Mouse (Mus musculus): Measurements from ENCODE around the gene Dlgap1. TPM values are rescaled to one million over a fixed set of nuclear protein-coding genes. Genes with fewer than 3 reads are reported as not detected.

Gene Dlgap1
- polyA plus RNA-seq, 1 experiment from 2014 or later, result 3.7 TPM

GRCm38 (mm10) chr17:70838533-70838932 is 869.7 kb downstream of the Dlgap1 start:
- Histone ChIP-seq H3K9ac (ENCODE audit: low read depth, low read length) (no peak overlapping the region), H3K4me3 (ENCODE audit: low read depth, low read length) (no peak overlapping the region), H3K4me2 (ENCODE audit: low read depth, low read length) (no peak overlapping the region), H3K27me3 (replicated peaks; ENCODE audit: control insufficient read depth, insufficient read depth, low read length) (no peaks in the 10 kb centered on the region), H3K4me1 (ENCODE audit: control insufficient read depth, insufficient read depth, low read length) (peaks cover 8% of the 10 kb centered on the region), H3K9me3 (ENCODE audit: control insufficient read depth, low read length) (no peaks in the 10 kb centered on the region), H3K27ac (replicated peaks; ENCODE audit: low read depth, low read length) (no peak overlapping the region), H3K36me3 (ENCODE audit: control insufficient read depth, insufficient read depth, low read length) (peaks cover 47% of the 10 kb centered on the region)
- DNase-seq (ENCODE audit: low spot score) (no peak), ATAC-seq (ENCODE audit: low read depth) (no peak)
- 48% methylated on average over 5 of the region's 5 CpGs for WGBS

GRCm38 (mm10) chr17:70843252-70843651 is 874.4 kb downstream of the Dlgap1 start:
- 78% methylated on average over 4 of the region's 4 CpGs for WGBS
- H3K36me3 ChIP-seq (ENCODE audit: control insufficient read depth, insufficient read depth, low read length), result peaks cover 67% of the 10 kb centered on the region

GRCm38 (mm10) chr17:70844971-70845370 is 876.1 kb downstream of the Dlgap1 start:
- Histone ChIP-seq H3K27ac (replicated peaks; ENCODE audit: low read depth, low read length) (0 out of 2 replicates have a peak overlapping the region, but pooled peaks have one; percentile 3), H3K4me2 (ENCODE audit: low read depth, low read length) (no peak overlapping the region), H3K9ac (ENCODE audit: low read depth, low read length) (peak overlapping the region; percentile 4; the same call in 1 of the 2 replicates), H3K27me3 (replicated peaks; ENCODE audit: control insufficient read depth, insufficient read depth, low read length) (no peaks in the 10 kb centered on the region), H3K9me3 (ENCODE audit: control insufficient read depth, low read length) (no peaks in the 10 kb centered on the region), H3K36me3 (ENCODE audit: control insufficient read depth, insufficient read depth, low read length) (peaks cover 58% of the 10 kb centered on the region), H3K4me1 (ENCODE audit: control insufficient read depth, insufficient read depth, low read length) (peaks cover 4% of the 10 kb centered on the region; the same call in 1 of the 2 replicates), H3K4me3 (ENCODE audit: low read depth, low read length) (no peak overlapping the region)
- ATAC-seq (ENCODE audit: low read depth) (peak; percentile 23), DNase-seq (ENCODE audit: low spot score) (peak; percentile 89)
- WGBS, result 56% methylated on average over 10 of the region's 10 CpGs

More at GRCm38 (mm10) chr17:70843252-70843651, 874.4 kb downstream of the Dlgap1 start:
- Histone ChIP-seq H3K4me3 (ENCODE audit: low read depth, low read length) (no peak overlapping the region), H3K27ac (replicated peaks; ENCODE audit: low read depth, low read length) (no peak overlapping the region), H3K9me3 (ENCODE audit: control insufficient read depth, low read length) (no peaks in the 10 kb centered on the region), H3K4me2 (ENCODE audit: low read depth, low read length) (no peak overlapping the region), H3K9ac (ENCODE audit: low read depth, low read length) (no peak overlapping the region), H3K27me3 (replicated peaks; ENCODE audit: control insufficient read depth, insufficient read depth, low read length) (no peaks in the 10 kb centered on the region), H3K4me1 (ENCODE audit: control insufficient read depth, insufficient read depth, low read length) (peaks cover 4% of the 10 kb centered on the region; the same call in 1 of the 2 replicates)
- ATAC-seq (ENCODE audit: low read depth) (no peak), DNase-seq (ENCODE audit: low spot score) (no peak)

GRCm38 (mm10) chr17:70845543-70845942 is 876.7 kb downstream of the Dlgap1 start:
- Histone ChIP-seq H3K9me3 (ENCODE audit: control insufficient read depth, low read length) (no peaks in the 10 kb centered on the region), H3K4me3 (ENCODE audit: low read depth, low read length) (no peak overlapping the region), H3K4me2 (ENCODE audit: low read depth, low read length) (no peak overlapping the region), H3K27me3 (replicated peaks; ENCODE audit: control insufficient read depth, insufficient read depth, low read length) (no peaks in the 10 kb centered on the region), H3K4me1 (ENCODE audit: control insufficient read depth, insufficient read depth, low read length) (peaks cover 4% of the 10 kb centered on the region; the same call in 1 of the 2 replicates), H3K36me3 (ENCODE audit: control insufficient read depth, insufficient read depth, low read length) (peaks cover 52% of the 10 kb centered on the region), H3K9ac (ENCODE audit: low read depth, low read length) (no peak overlapping the region), H3K27ac (replicated peaks; ENCODE audit: low read depth, low read length) (0 out of 2 replicates have a peak overlapping the region, but pooled peaks have one; percentile 3)
- no peak for ATAC-seq (ENCODE audit: low read depth)
- no peak for DNase-seq (ENCODE audit: low spot score)
- 84% methylated on average over 2 of the region's 2 CpGs for WGBS

- no peak overlapping the region for H3K4me2 ChIP-seq (ENCODE audit: low read depth, low read length)
- no peak overlapping the region for H3K9ac ChIP-seq (ENCODE audit: low read depth, low read length)
These were observed 877.3 kb downstream of the Dlgap1 start for GRCm38 (mm10) chr17:70846111-70846644.

GRCm38 (mm10) chr17:70847086-70847485 is 878.2 kb downstream of the Dlgap1 start:
- no peaks in the 10 kb centered on the region for H3K27me3 ChIP-seq (replicated peaks; ENCODE audit: control insufficient read depth, insufficient read depth, low read length)
- peaks cover 4% of the 10 kb centered on the region; the same call in 1 of the 2 replicates for H3K4me1 ChIP-seq (ENCODE audit: control insufficient read depth, insufficient read depth, low read length)
- peak overlapping the region; percentile 59; the same call in 1 of the 2 replicates for H3K27ac ChIP-seq (replicated peaks; ENCODE audit: low read depth, low read length)
- H3K4me3 ChIP-seq (ENCODE audit: low read depth, low read length), result peak overlapping the region; percentile 25; the same call in 1 of the 2 replicates
- H3K4me2 ChIP-seq (ENCODE audit: low read depth, low read length), result peak overlapping the region; percentile 96
- H3K36me3 ChIP-seq (ENCODE audit: control insufficient read depth, insufficient read depth, low read length), result peaks cover 40% of the 10 kb centered on the region
- 1% methylated on average over 4 of the region's 4 CpGs for WGBS
- H3K9me3 ChIP-seq (ENCODE audit: control insufficient read depth, low read length), result no peaks in the 10 kb centered on the region
- peak; percentile 93 for DNase-seq (ENCODE audit: low spot score)
- no peak for ATAC-seq (ENCODE audit: low read depth)
- no peak overlapping the region for H3K9ac ChIP-seq (ENCODE audit: low read depth, low read length)

More at GRCm38 (mm10) chr17:70846111-70846644, 877.3 kb downstream of the Dlgap1 start:
- H3K36me3 ChIP-seq (ENCODE audit: control insufficient read depth, insufficient read depth, low read length), result peaks cover 48% of the 10 kb centered on the region
- H3K27me3 ChIP-seq (replicated peaks; ENCODE audit: control insufficient read depth, insufficient read depth, low read length), result no peaks in the 10 kb centered on the region
- DNase-seq (ENCODE audit: low spot score) (no peak), ATAC-seq (ENCODE audit: low read depth) (no peak)
- H3K27ac ChIP-seq (replicated peaks; ENCODE audit: low read depth, low read length), result no peak overlapping the region
- H3K4me1 ChIP-seq (ENCODE audit: control insufficient read depth, insufficient read depth, low read length), result peaks cover 4% of the 10 kb centered on the region; the same call in 1 of the 2 replicates
- 80% methylated on average over 8 of the region's 8 CpGs for WGBS
- no peaks in the 10 kb centered on the region for H3K9me3 ChIP-seq (ENCODE audit: control insufficient read depth, low read length)
- H3K4me3 ChIP-seq (ENCODE audit: low read depth, low read length), result no peak overlapping the region

- under 1% methylated on average over 17 of the region's 17 CpGs for WGBS
- H3K4me3 ChIP-seq (ENCODE audit: low read depth, low read length), result peak overlapping the region; percentile 83
- H3K9ac ChIP-seq (ENCODE audit: low read depth, low read length), result peak overlapping the region; percentile 84
- H3K9me3 ChIP-seq (ENCODE audit: control insufficient read depth, low read length), result no peaks in the 10 kb centered on the region
- peaks cover 4% of the 10 kb centered on the region; the same call in 1 of the 2 replicates for H3K4me1 ChIP-seq (ENCODE audit: control insufficient read depth, insufficient read depth, low read length)
- peaks cover 33% of the 10 kb centered on the region for H3K36me3 ChIP-seq (ENCODE audit: control insufficient read depth, insufficient read depth, low read length)
- H3K27me3 ChIP-seq (replicated peaks; ENCODE audit: control insufficient read depth, insufficient read depth, low read length), result no peaks in the 10 kb centered on the region
- ATAC-seq (ENCODE audit: low read depth), result no peak
- H3K27ac ChIP-seq (replicated peaks; ENCODE audit: low read depth, low read length), result peak overlapping the region; percentile 99
- peak; percentile 74 for DNase-seq (ENCODE audit: low spot score)
- H3K4me2 ChIP-seq (ENCODE audit: low read depth, low read length), result peak overlapping the region; percentile 96
These were observed 879.1 kb downstream of the Dlgap1 start for GRCm38 (mm10) chr17:70847751-70848510.

- Histone ChIP-seq H3K4me1 (ENCODE audit: control insufficient read depth, insufficient read depth, low read length) (peaks cover 4% of the 10 kb centered on the region; the same call in 1 of the 2 replicates), H3K27me3 (replicated peaks; ENCODE audit: control insufficient read depth, insufficient read depth, low read length) (no peaks in the 10 kb centered on the region), H3K4me3 (ENCODE audit: low read depth, low read length) (peak overlapping the region; percentile 83), H3K4me2 (ENCODE audit: low read depth, low read length) (peak overlapping the region; percentile 96), H3K9ac (ENCODE audit: low read depth, low read length) (peak overlapping the region; percentile 84), H3K27ac (replicated peaks; ENCODE audit: low read depth, low read length) (peak overlapping the region; percentile 99), H3K36me3 (ENCODE audit: control insufficient read depth, insufficient read depth, low read length) (peaks cover 25% of the 10 kb centered on the region), H3K9me3 (ENCODE audit: control insufficient read depth, low read length) (no peaks in the 10 kb centered on the region)
- DNase-seq (ENCODE audit: low spot score), result peak; percentile 89
- ATAC-seq (ENCODE audit: low read depth), result peak; percentile 34
- 1% methylated on average over 23 of the region's 23 CpGs for WGBS
These were observed 879.9 kb downstream of the Dlgap1 start for GRCm38 (mm10) chr17:70848511-70849398.

All from embryonic facial prominence, embryonic 14.5 days (tissue).